Mouse (Mus musculus) intestine, embryonic 14.5 days (tissue): Measurements from ENCODE around the gene Stk17b. TPM values are rescaled to one million over a fixed set of nuclear protein-coding genes. Genes with fewer than 3 reads are reported as not detected.
"Not testable (repeated sequence)": the region's sequence is repeated elsewhere in the genome, so short reads cannot be mapped to it uniquely, and the experiment has no call there.

ENCODE experiments used
- ATAC-seq: fragments of 200-750 bp; cut with Nextera tagmentation; replicated peaks from 2 replicates; pipeline ENCODE4 v1.8.0; 2017; ENCODE audit warnings: low read depth, moderate number of reproducible peaks, moderate TSS enrichment, moderate library complexity; ENCODE audit not compliant: low FRiP score, low TSS enrichment
- DNase-seq: peaks from one replicate; pipeline ENCODE4 v3.0.0-alpha.2; 2018; ENCODE audit warnings: low spot score
- H3K27ac ChIP-seq: fragments of 300-500 bp; sonication (generic); 2 replicates; pipeline ENCODE4 v1.5.1; 2014; ENCODE audit warnings: low read depth, mild to moderate bottlenecking, control low read depth
- H3K27me3 ChIP-seq: fragments of 300-500 bp; sonication (generic); replicated peaks from 2 replicates; pipeline ENCODE4 v1.6.1; 2014; ENCODE audit warnings: low read length, control low read depth; ENCODE audit not compliant: control insufficient read depth, insufficient read depth
- H3K36me3 ChIP-seq: fragments of 300-500 bp; sonication (generic); 2 replicates; pipeline ENCODE4 v1.6.1; 2014; ENCODE audit warnings: low read length, control low read depth; ENCODE audit not compliant: control insufficient read depth, insufficient read depth
- H3K4me1 ChIP-seq: fragments of 300-500 bp; sonication (generic); replicated peaks from 2 replicates; pipeline ENCODE4 v1.6.1; 2014; ENCODE audit warnings: low read length, control low read depth, mixed read lengths; ENCODE audit not compliant: control insufficient read depth, insufficient read depth
- H3K4me2 ChIP-seq: fragments of 300-500 bp; sonication (generic); 2 replicates; pipeline ENCODE4 v1.6.1; 2014; ENCODE audit warnings: low read length
- H3K4me3 ChIP-seq: fragments of 300-500 bp; sonication (generic); 2 replicates; pipeline ENCODE4 v1.5.1; 2014; ENCODE audit warnings: low read depth, low read length, control low read depth, mixed read lengths
- H3K9ac ChIP-seq: fragments of 300-500 bp; sonication (generic); 2 replicates; pipeline ENCODE4 v1.6.1; 2014; ENCODE audit warnings: mild to moderate bottlenecking, low read length
- H3K9me3 ChIP-seq: fragments of 300-500 bp; sonication (generic); 2 replicates; pipeline ENCODE4 v1.6.1; 2016; ENCODE audit warnings: low read length, control low read depth; ENCODE audit not compliant: control insufficient read depth
- WGBS: fragments of 180-500 bp; shearing (Covaris S2); extraction: QIAGEN DNeasy Blood & Tissue Kit; methylation state at CpG from one replicate; pipeline ENCODE4 v1.1.7; 2014; 5-methylcytosine and 5-hydroxymethylcytosine counted together
- polyA plus RNA-seq: library from polyadenylated mRNA; unstranded; fragments of >200 nt; fragmentation: Nextera tagmentation; extraction: Ambion mirVana; gene quantifications from 2 replicates; pipeline ENCODE4 v1.2.1, GENCODE M21; 2014

Stk17b gene
- polyA plus RNA-seq, 1 experiment from 2014 or later = 11.7 TPM

- H3K4me1 ChIP-seq, ATAC-seq, H3K9me3 ChIP-seq, H3K27ac ChIP-seq, H3K9ac ChIP-seq, H3K27me3 ChIP-seq, H3K4me2 ChIP-seq, H3K36me3 ChIP-seq, DNase-seq, H3K4me3 ChIP-seq: not testable (repeated sequence)
- WGBS = 91% methylated on average over 7 of the region's 7 CpGs
Measured at GRCm38 (mm10) chr1:53750697-53751096, 34.3 kb downstream of the Stk17b start.

DNA sequence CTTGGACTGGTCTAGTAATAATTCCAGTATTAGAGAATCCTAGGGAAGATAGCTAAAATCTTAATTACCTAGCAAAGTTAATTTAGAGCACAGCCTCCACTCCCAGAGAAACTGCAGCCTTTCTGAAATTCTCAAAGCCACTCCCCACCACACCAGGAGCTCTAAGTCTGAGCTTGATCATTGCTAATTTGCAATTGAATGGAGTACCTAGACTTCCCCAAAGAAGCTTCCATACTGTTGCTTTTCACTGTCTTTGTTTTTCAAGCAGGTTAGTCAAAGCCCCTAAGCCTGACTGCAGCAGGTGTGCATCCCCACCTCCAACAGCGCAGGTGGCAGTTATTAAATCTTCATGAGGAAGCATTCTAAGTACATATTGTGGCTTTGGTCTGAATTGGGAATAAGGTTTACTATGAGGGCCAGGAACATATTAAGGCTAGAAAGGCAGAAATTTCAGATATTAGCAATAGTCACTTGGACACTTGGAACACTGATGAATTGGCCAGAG is 35.1 kb downstream of the Stk17b start:
- H3K4me3 ChIP-seq, H3K9me3 ChIP-seq, DNase-seq, H3K27ac ChIP-seq, H3K36me3 ChIP-seq, H3K27me3 ChIP-seq, H3K4me1 ChIP-seq, H3K9ac ChIP-seq, ATAC-seq, H3K4me2 ChIP-seq: not testable (repeated sequence)
- WGBS = 73% methylated on average over 1 of the region's 1 CpGs

- WGBS = 34% methylated on average over 10 of the region's 11 CpGs
- Histone ChIP-seq H3K4me3 (no peak overlapping the region), H3K9me3 (no peaks in the 10 kb centered on the region), H3K4me1 (no peaks in the 10 kb centered on the region), H3K27me3 (no peaks in the 10 kb centered on the region), H3K36me3 (no peaks in the 10 kb centered on the region), H3K27ac (no peak overlapping the region), H3K9ac (no peak overlapping the region), H3K4me2 (no peak overlapping the region)
- no peak for ATAC-seq
- no peak for DNase-seq
Measured at GRCm38 (mm10) chr1:53748571-53748970, 36.5 kb downstream of the Stk17b start.

DNA sequence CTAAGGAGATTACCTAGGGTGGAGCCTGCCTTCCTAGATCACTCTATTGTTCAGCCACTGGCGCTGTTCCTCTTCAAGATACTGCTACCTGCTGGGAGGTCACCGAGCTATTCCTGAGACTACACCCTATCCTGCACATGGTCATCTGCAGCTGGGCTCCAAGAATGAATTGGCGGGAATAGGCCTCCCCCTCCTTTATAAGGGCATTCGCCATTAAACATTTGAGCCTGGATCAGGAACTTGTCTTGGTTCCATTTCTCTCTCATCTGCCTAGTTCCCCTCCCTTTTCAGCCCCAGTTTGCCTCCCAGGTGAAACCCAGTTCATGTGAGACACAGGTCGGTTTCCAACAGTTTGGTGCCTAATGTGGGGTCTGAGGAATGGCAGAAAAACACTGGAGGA is 39.0 kb downstream of the Stk17b start:
- Histone ChIP-seq H3K4me2 (no peak overlapping the region), H3K9me3 (no peaks in the 10 kb centered on the region), H3K4me3 (no peak overlapping the region), H3K9ac (no peak overlapping the region), H3K27ac (no peak overlapping the region), H3K36me3 (no peaks in the 10 kb centered on the region), H3K4me1 (no peaks in the 10 kb centered on the region), H3K27me3 (no peaks in the 10 kb centered on the region)
- no peak for ATAC-seq
- DNase-seq = no peak
- 86% methylated on average over 5 of the region's 5 CpGs for WGBS

DNA sequence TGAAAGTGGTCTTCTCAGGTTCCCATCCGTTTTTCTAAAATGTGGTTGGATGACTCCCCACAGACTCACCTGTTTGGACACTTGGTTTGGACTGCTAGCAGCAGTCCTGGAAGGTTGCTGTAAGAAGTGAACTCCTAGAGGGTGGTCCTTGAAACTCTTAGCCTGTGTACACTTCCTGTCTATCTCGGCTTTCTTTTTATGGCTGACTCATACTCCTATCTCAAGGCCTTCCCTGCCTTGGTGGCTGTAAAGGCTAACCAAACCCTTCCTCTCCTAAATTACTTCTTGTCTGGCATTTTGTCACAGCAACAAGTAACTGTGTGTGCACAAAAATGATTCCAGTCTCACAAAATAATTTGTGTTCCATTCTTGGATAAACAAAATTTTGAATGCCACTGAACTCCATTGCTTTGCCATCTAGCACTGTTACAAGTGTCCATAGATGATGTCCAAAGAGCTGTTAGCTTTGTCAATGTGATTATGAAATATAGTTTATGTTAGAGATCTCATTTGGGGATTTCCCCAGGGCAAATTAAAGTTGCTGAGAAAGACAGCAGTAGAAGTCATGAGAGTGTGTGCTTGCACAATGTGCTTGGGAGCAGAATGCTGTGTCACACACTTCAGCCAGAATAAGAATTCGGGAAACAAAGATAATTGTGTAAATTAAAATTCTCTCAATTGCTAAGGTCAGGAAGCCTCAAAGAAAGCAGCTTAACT is 43.1 kb downstream of the Stk17b start:
- 77% methylated on average over 3 of the region's 3 CpGs for WGBS
- no peak overlapping the region for H3K4me2 ChIP-seq

GRCm38 (mm10) chr1:53740777-53741336 is 44.2 kb downstream of the Stk17b start:
- no peak overlapping the region for H3K4me2 ChIP-seq
- 92% methylated on average over 4 of the region's 4 CpGs for WGBS
- no peak overlapping the region for H3K4me3 ChIP-seq
- H3K27me3 ChIP-seq = no peaks in the 10 kb centered on the region
- H3K27ac ChIP-seq = no peak overlapping the region
- no peak overlapping the region for H3K9ac ChIP-seq
- H3K36me3 ChIP-seq = no peaks in the 10 kb centered on the region
- no peaks in the 10 kb centered on the region for H3K4me1 ChIP-seq
- ATAC-seq = no peak
- DNase-seq = no peak
- no peaks in the 10 kb centered on the region for H3K9me3 ChIP-seq

More for the DNA sequence above, 43.1 kb downstream of the Stk17b start:
- Histone ChIP-seq H3K4me3 (no peak overlapping the region), H3K9me3 (no peaks in the 10 kb centered on the region), H3K4me1 (no peaks in the 10 kb centered on the region), H3K36me3 (no peaks in the 10 kb centered on the region), H3K9ac (no peak overlapping the region), H3K27me3 (no peaks in the 10 kb centered on the region), H3K27ac (no peak overlapping the region)
- DNase-seq (no peak), ATAC-seq (no peak)

- H3K4me2 ChIP-seq, H3K27ac ChIP-seq, H3K27me3 ChIP-seq, DNase-seq, H3K9ac ChIP-seq, H3K9me3 ChIP-seq, H3K4me1 ChIP-seq, ATAC-seq, H3K36me3 ChIP-seq, H3K4me3 ChIP-seq: not testable (repeated sequence)
- 62% methylated on average over 3 of the region's 4 CpGs for WGBS
Measured at GRCm38 (mm10) chr1:53740077-53740776, 44.8 kb downstream of the Stk17b start.

- H3K27me3 ChIP-seq = no peaks in the 10 kb centered on the region
Measured at GRCm38 (mm10) chr1:53736583-53736982, 48.4 kb downstream of the Stk17b start.

More at GRCm38 (mm10) chr1:53736583-53736982, 48.4 kb downstream of the Stk17b start:
- H3K4me3 ChIP-seq = no peak overlapping the region
- ATAC-seq (no peak), DNase-seq (no peak)
- H3K4me2 ChIP-seq = no peak overlapping the region
- WGBS = 89% methylated on average over 3 of the region's 3 CpGs
- no peaks in the 10 kb centered on the region for H3K9me3 ChIP-seq
- H3K36me3 ChIP-seq = no peaks in the 10 kb centered on the region
- H3K4me1 ChIP-seq = no peaks in the 10 kb centered on the region
- no peak overlapping the region for H3K9ac ChIP-seq
- H3K27ac ChIP-seq = no peak overlapping the region
